Mouse (Mus musculus) C2C12 (cell line): ENCODE results near the gene Ttyh2. TPM values are rescaled to one million over a fixed set of nuclear protein-coding genes. Genes with fewer than 3 reads are reported as not detected.
A peak's percentile ranks its signal among the peaks of the same experiment; 100 is the strongest.

Experiments used
- H3K27me3 ChIP-seq: one replicate; pipeline ENCODE4 v1.6.1; 2011; ENCODE audit not compliant: control insufficient read depth, insufficient read depth, insufficient read length
- H3K36me3 ChIP-seq: one replicate; pipeline ENCODE4 v1.6.1; 2011; ENCODE audit not compliant: control insufficient read depth, insufficient read depth
- H3K4me3 ChIP-seq: one replicate; pipeline ENCODE4 v1.5.1; 2011; ENCODE audit warnings: mild to moderate bottlenecking, control low read depth; ENCODE audit not compliant: poor library complexity, insufficient read depth, severe bottlenecking
- H3K79me2 ChIP-seq: one replicate; pipeline ENCODE4 v1.6.1; 2011; ENCODE audit not compliant: control insufficient read depth, insufficient read depth
- H3K79me3 ChIP-seq: one replicate; pipeline ENCODE4 v1.6.1; 2011; ENCODE audit warnings: low read depth, control low read depth
- H3ac ChIP-seq: one replicate; pipeline ENCODE3; 2011; ENCODE audit warnings: low read depth; ENCODE audit not compliant: control insufficient read depth, insufficient read length
- CEBPB ChIP-seq: IDR thresholded peaks from one replicate; pipeline ENCODE4 v1.6.1; 2011; ENCODE audit warnings: low read depth, mild to moderate bottlenecking, control low read depth, moderate library complexity
- CTCF ChIP-seq: IDR thresholded peaks from one replicate; pipeline ENCODE4 v1.5.1; 2011; ENCODE audit not compliant: control insufficient read depth, insufficient read depth, insufficient read length
- FOSL1 ChIP-seq: IDR thresholded peaks from one replicate; pipeline ENCODE4 v1.8.0; 2011; ENCODE audit warnings: mild to moderate bottlenecking, low read length; ENCODE audit not compliant: poor library complexity, insufficient read depth, severe bottlenecking
- MAX ChIP-seq: IDR thresholded peaks from one replicate; pipeline ENCODE4 v1.6.1; 2011; ENCODE audit warnings: mild to moderate bottlenecking, control low read depth
- MYOD1 ChIP-seq: IDR thresholded peaks from one replicate; pipeline ENCODE4 v1.6.1; 2011; ENCODE audit warnings: low read depth; ENCODE audit not compliant: control insufficient read depth, insufficient read length
- MYOG ChIP-seq: IDR thresholded peaks from one replicate; pipeline ENCODE4 v1.6.1; 2011; ENCODE audit not compliant: control insufficient read depth, insufficient read length; ENCODE audit errors: extremely low read depth
- USF1 ChIP-seq: IDR thresholded peaks from one replicate; pipeline ENCODE4 v1.6.1; 2011; ENCODE audit warnings: low read depth, mild to moderate bottlenecking, control low read depth, moderate library complexity
- polyA plus RNA-seq: library from polyadenylated mRNA; unstranded; fragments of >200 nt; fragmentation: generic; extraction: Trizol; gene quantifications from one replicate; pipeline ENCODE4 v1.2.1, GENCODE M21; 2012; ENCODE audit warnings: missing spikeins

Gene Ttyh2
- polyA plus RNA-seq, 1 experiment = 20.1 TPM

DNA sequence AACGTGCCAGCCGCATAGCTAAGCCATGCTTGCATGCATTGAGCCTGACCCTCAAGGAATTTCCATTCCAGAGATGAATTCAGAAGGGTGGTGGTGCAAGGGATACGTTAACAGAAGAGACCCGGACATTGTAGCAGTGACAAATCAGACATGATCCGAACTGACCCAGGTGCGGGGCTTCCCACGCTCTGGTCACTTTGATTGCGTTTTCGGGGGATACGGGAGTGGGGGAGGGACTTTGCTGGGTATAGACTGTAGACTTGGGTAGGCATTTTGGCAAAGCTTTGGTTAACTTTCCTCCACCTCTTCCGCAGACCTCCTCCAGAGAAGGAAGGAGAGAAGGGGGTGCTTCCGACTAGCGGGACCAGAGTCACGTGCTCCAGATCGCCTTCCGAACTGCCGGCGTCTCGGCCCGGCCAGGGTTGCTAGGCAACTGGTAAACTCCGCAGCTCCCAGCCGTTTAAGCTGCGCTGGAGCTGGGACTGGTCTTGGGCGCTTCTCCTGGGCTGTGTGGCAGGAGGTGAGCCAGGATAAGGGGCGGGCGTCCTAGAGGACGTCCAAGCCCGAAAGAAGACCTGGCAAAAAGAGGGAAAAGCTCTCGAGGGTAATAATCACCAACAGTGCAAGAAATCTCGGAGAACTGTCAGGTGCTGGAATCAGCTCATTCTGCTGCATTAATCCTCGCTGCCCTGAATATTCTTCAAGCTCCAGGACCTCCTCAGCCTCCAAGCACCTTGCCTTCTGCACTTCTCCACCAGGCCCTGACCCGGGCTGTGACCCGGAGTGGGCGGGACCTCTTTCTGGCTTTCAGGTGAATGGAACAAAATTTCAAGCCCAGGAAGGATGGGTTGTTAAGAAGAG, 52.0 kb downstream of the Ttyh2 start, which contains the start of gene Dnaic2:
Gene Dnaic2, plus strand, starts transcription at position 444 of the 861 bp plus-strand sequence.
- no peaks in the 10 kb centered on the region for H3K36me3 ChIP-seq
- TF ChIP-seq MAX = no peak
- TF ChIP-seq FOSL1 = no peak
- TF ChIP-seq CTCF = no peak
- TF ChIP-seq USF1 = no peak
- no peak for TF ChIP-seq MYOG
- no peak for TF ChIP-seq MYOD1
- no peak for TF ChIP-seq CEBPB
- H3K27me3 ChIP-seq = no peaks in the 10 kb centered on the region
- no peaks in the 10 kb centered on the region for H3K79me3 ChIP-seq
- H3ac ChIP-seq = no peak within 1 kb of the TSS
- H3K4me3 ChIP-seq = no peak within 1 kb of the TSS
- H3K79me2 ChIP-seq = no peaks in the 10 kb centered on the region

DNA sequence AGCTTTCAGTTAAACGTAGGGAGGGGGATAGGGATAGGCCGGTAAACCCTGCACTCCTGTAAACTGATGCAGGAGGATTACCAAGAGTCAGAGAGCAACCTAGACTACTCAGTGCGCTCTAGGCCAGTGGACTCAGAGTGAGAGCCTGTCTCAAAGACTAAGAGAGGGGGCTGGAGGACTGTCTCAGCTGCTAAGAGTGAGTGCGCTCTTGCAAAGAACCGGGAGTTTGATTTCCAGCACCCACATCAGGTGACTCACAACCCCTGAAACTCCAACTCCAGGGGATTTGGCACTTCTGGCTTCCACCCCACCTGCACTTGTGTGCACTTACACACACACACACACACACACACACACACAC, 52.6 kb downstream of the Ttyh2 start:
- H3K36me3 ChIP-seq = no peaks in the 10 kb centered on the region
- TF ChIP-seq CEBPB = no peak
- no peak for TF ChIP-seq MYOG
- TF ChIP-seq CTCF = no peak
- no peak for TF ChIP-seq FOSL1
- no peak for TF ChIP-seq MYOD1
- no peak for TF ChIP-seq MAX
- no peak for TF ChIP-seq USF1
- no peaks in the 10 kb centered on the region for H3K79me2 ChIP-seq
- no peaks in the 10 kb centered on the region for H3K27me3 ChIP-seq
- H3K79me3 ChIP-seq = no peaks in the 10 kb centered on the region
- no peak overlapping the region for H3K4me3 ChIP-seq
- no peak overlapping the region for H3ac ChIP-seq

DNA sequence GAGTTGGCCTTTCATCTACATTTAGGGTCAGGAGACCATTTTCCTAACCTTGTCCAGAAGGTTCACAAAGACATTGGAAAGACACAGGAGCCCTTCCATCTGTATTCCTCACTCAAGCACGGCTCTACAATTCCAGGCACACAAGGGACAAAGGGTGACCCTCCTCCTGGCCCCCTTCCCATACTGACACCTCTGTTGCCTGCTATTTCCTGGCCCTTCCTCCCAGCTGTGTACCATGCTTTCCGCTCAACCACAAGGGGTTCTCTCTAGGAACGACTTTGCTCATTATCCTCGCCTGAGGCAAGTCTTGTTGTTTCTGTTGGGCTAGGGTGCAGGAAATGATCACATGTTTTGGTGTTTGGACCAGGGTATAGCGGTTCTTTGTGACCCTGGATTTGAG, 53.1 kb downstream of the Ttyh2 start:
- H3K27me3 ChIP-seq = no peaks in the 10 kb centered on the region
- no peak overlapping the region for H3K4me3 ChIP-seq
- TF ChIP-seq MAX (no peak), FOSL1 (no peak), CEBPB (no peak), USF1 (no peak), MYOD1 (no peak), CTCF (no peak)
- H3K79me2 ChIP-seq = no peaks in the 10 kb centered on the region
- H3K36me3 ChIP-seq = no peaks in the 10 kb centered on the region
- no peaks in the 10 kb centered on the region for H3K79me3 ChIP-seq
- no peak overlapping the region for H3ac ChIP-seq

DNA sequence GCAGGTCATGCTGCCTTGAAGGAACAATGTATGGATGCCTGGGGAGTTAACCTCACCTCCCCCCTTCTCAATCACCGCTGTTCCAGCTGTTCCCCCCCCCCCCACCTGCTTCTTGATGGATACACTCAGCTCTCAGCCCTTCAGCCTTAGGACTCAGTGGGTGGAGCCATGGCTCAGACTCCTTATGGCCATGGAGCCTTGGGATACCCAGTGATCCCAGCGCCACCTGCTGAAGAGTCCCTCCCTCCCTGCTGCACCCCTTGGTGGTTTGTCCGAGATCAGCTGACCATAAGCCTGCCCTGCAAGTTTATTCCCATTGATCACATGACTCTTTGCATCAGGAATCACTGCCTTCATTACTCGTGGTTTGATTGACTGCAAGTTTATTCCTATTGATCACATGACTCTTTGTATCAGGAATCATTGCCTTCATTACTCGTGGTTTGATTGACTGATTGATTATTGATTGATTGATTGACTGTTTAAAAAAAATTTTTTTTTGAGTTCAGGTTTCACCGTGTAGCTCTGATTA, 54.7 kb downstream of the Ttyh2 start:
- TF ChIP-seq USF1 (peak; percentile 63), FOSL1 (no peak), MAX (no peak), MYOD1 (no peak), CTCF (no peak), CEBPB (no peak)
- H3ac ChIP-seq = no peak overlapping the region
- no peak overlapping the region for H3K4me3 ChIP-seq
- no peaks in the 10 kb centered on the region for H3K79me2 ChIP-seq
- no peaks in the 10 kb centered on the region for H3K27me3 ChIP-seq
- no peaks in the 10 kb centered on the region for H3K79me3 ChIP-seq
- H3K36me3 ChIP-seq = no peaks in the 10 kb centered on the region

DNA sequence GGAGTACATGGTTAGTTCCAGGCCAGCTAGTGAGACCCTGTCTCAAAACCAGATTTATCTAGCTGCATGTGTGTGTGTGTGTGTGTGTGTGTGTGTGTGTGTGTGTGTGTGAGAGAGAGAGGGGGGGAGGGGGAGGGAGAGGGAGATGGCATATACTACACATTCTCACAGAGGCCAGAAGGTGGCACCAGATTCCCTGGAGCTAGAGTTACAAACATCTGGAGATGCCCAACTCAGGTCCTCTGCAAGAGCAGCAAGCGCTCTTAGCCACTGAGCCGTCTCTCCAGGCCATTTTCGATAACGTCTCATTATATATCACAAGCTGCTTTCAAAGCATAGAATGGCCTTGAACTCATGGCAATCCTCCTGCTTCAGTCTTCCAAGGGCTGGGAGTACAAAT, 56.5 kb downstream of the Ttyh2 start:
- TF ChIP-seq USF1 (no peak), FOSL1 (no peak), MYOG (no peak), CTCF (no peak), CEBPB (no peak), MAX (no peak), MYOD1 (no peak)
- Histone ChIP-seq H3K36me3 (no peaks in the 10 kb centered on the region), H3K4me3 (no peak overlapping the region), H3ac (no peak overlapping the region), H3K79me2 (no peaks in the 10 kb centered on the region), H3K27me3 (no peaks in the 10 kb centered on the region), H3K79me3 (no peaks in the 10 kb centered on the region)

DNA sequence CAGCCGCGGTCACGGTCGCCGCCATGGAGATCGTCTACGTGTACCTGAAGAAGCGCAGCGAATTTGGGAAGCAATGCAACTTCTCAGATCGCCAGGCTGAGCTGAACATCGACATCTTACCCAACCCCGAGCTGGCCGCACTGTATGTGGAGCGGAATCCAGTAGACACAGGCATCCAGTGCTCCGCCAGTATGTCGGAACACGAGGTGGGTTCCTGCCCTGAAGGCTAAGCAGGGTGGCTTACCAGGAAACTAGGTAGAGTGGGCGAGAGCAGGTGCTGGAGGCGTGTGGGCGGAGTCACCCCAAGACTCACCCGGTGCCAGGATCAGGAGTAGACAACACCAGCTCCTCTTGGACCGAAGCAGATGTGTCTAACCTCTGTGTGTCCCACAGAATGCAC, 57.7 kb downstream of the Ttyh2 start:
- Histone ChIP-seq H3K36me3 (no peaks in the 10 kb centered on the region), H3ac (no peak overlapping the region), H3K79me3 (no peaks in the 10 kb centered on the region), H3K79me2 (no peaks in the 10 kb centered on the region), H3K27me3 (no peaks in the 10 kb centered on the region), H3K4me3 (no peak overlapping the region)
- TF ChIP-seq FOSL1 (no peak), CTCF (no peak), MYOD1 (no peak), MAX (no peak), CEBPB (no peak), MYOG (no peak), USF1 (no peak)
